Mouse (Mus musculus) cerebellum, adult 9-11 months (tissue): ENCODE results near the gene Epn2.
A peak's percentile ranks its signal among the peaks of the same experiment; 100 is the strongest.

Experiments
- DNase-seq: peaks from one replicate; pipeline ENCODE4 v3.0.0; 2022

Epn2 gene

GRCm38 (mm10) chr11:61578983-61579877 is at the start of gene Epn2:
Gene Epn2 (minus strand): TSS chr11:61579687.
- DNase-seq, result peak; percentile 86

GRCm38 (mm10) chr11:61626509-61626908 is 47.0 kb upstream of the Epn2 start:
- DNase-seq, result no peak

- DNase-seq, result no peak
These were observed 45.6 kb upstream of the Epn2 start for GRCm38 (mm10) chr11:61625136-61625535.

- no peak for DNase-seq
These were observed 41.3 kb upstream of the Epn2 start for GRCm38 (mm10) chr11:61620762-61621161.

- DNase-seq, result peak; percentile 91
These were observed 40.8 kb upstream of the Epn2 start for GRCm38 (mm10) chr11:61620254-61620670.

GRCm38 (mm10) chr11:61619791-61620241 is 40.3 kb upstream of the Epn2 start:
- peak; percentile 74 for DNase-seq

- DNase-seq, result no peak
These were observed 39.9 kb upstream of the Epn2 start for GRCm38 (mm10) chr11:61619356-61619755.

GRCm38 (mm10) chr11:61618571-61618970 is 39.1 kb upstream of the Epn2 start:
- no peak for DNase-seq

- no peak for DNase-seq
These were observed 38.6 kb upstream of the Epn2 start for GRCm38 (mm10) chr11:61618131-61618530.

GRCm38 (mm10) chr11:61617293-61617975 is 37.9 kb upstream of the Epn2 start:
- DNase-seq, result no peak

- DNase-seq, result no peak
These were observed 37.2 kb upstream of the Epn2 start for GRCm38 (mm10) chr11:61616523-61617292.

- DNase-seq, result no peak
These were observed 36.4 kb upstream of the Epn2 start for GRCm38 (mm10) chr11:61615686-61616522.

- no peak for DNase-seq
These were observed 34.9 kb upstream of the Epn2 start for GRCm38 (mm10) chr11:61614401-61614800.

- DNase-seq, result no peak
These were observed 32.7 kb upstream of the Epn2 start for GRCm38 (mm10) chr11:61612116-61612635.

GRCm38 (mm10) chr11:61611197-61611596 is 31.7 kb upstream of the Epn2 start:
- DNase-seq, result no peak

- DNase-seq, result no peak
These were observed 28.6 kb upstream of the Epn2 start for GRCm38 (mm10) chr11:61608072-61608471.

GRCm38 (mm10) chr11:61602705-61603104 is 23.2 kb upstream of the Epn2 start:
- DNase-seq, result no peak

GRCm38 (mm10) chr11:61601465-61601864 is 22.0 kb upstream of the Epn2 start:
- no peak for DNase-seq

- no peak for DNase-seq
These were observed 18.9 kb upstream of the Epn2 start for GRCm38 (mm10) chr11:61598367-61598766.

GRCm38 (mm10) chr11:61597471-61597870 is 18.0 kb upstream of the Epn2 start:
- no peak for DNase-seq

- no peak for DNase-seq
These were observed 13.6 kb upstream of the Epn2 start for GRCm38 (mm10) chr11:61593069-61593468.

- no peak for DNase-seq
These were observed 12.6 kb upstream of the Epn2 start for GRCm38 (mm10) chr11:61592061-61592460.
